Mouse (Mus musculus): Measurements from ENCODE around the gene C8g. TPM values are rescaled to one million over a fixed set of nuclear protein-coding genes. Genes with fewer than 3 reads are reported as not detected.

C8g gene
- total RNA-seq, 1 experiment, result 2.1 TPM

DNA sequence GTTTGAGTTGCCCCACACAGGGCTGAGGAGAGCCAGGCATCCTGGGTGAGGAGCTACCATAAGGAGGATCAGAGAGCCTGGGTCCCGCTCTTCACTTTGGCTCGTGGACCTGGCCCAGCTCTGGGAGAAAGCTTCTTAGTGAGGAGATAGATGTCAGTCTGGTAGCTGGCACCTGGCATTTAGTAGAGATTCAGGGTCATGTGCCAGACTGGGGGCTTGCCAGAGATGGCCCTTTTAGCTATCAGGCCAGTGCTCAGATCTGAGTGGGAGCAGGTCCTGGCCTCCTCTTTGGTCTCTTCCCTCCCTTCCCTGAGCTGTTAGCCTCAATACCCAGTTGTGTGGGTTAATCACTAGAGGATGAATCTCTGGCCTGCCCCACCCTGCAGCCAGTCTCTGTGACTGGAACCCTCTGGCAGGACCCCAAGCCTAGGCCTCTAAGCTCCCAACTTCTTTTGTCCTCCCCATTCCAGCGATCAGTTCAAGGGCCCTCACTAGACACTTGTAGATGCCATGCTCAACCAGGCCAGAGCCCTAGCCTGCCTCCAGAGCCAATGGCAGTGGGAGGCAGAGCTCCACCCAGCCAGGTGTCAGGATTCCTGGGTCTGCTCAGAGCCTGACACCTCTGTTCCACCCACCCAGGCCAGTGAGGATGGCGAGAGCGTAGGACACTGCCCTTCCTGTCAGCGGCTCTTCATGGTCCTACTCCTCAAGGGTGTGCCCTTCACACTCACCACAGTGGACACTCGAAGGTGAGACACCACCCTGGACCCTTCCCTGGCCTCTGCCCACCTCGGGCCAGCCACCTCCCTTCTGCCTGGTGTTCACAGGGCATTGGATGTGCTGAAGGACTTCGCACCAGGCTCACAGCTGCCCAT lies 44.3 kb downstream of the C8g start:
- Histone ChIP-seq H3K9ac (ENCODE audit: insufficient read depth, low read depth, low read length, poor library complexity, severe bottlenecking) (no peak overlapping the region), H3K36me3 (ENCODE audit: control insufficient read depth, insufficient read depth, low read length, poor library complexity, severe bottlenecking) (no peaks in the 10 kb centered on the region), H3K4me1 (ENCODE audit: control insufficient read depth in 2 of 2, insufficient read depth in 2 of 2, low read length in 2 of 2, poor library complexity in 1 of 2) (peaks cover 0 to 9% of the 10 kb centered on the region in 2 experiments; a peak in 1 of 4 replicates), H3K4me3 (ENCODE audit: insufficient read depth in 1 of 2, low read depth in 1 of 2, low read length in 2 of 2, poor library complexity in 1 of 2, severe bottlenecking in 1 of 2) (no peak overlapping the region), H3K9me3 (ENCODE audit: control insufficient read depth, insufficient read depth, low read depth, low read length) (no peaks in the 10 kb centered on the region), H3K27ac (ENCODE audit: insufficient read depth, low read depth, low read length, poor library complexity, severe bottlenecking) (no peak overlapping the region)
- in situ Hi-C loops (cut with MboI; ENCODE audit: low sequenced_read_pairs in 2 of 2, unreplicated experiment in 2 of 2), result no loop called here
- no peak for DNase-seq (ENCODE audit: low read depth, low spot score)
- TF ChIP-seq ZNF384 (IDR thresholded peaks at IDR 0.05; ENCODE audit: low read depth, low read length), result no peak
- TF ChIP-seq ZC3H11A (IDR thresholded peaks at IDR 0.05; ENCODE audit: borderline replicate concordance, low read depth, low read length), result no peak
- no peak for TF ChIP-seq CHD2 (IDR thresholded peaks at IDR 0.05; ENCODE audit: low read depth, low read length)
- TF ChIP-seq MAFK (IDR thresholded peaks at IDR 0.05; ENCODE audit: insufficient read depth, low read depth, low read length), result no peak
- no peak for TF ChIP-seq HCFC1 (IDR thresholded peaks at IDR 0.05; ENCODE audit: borderline replicate concordance, insufficient read depth, low read length)

DNA sequence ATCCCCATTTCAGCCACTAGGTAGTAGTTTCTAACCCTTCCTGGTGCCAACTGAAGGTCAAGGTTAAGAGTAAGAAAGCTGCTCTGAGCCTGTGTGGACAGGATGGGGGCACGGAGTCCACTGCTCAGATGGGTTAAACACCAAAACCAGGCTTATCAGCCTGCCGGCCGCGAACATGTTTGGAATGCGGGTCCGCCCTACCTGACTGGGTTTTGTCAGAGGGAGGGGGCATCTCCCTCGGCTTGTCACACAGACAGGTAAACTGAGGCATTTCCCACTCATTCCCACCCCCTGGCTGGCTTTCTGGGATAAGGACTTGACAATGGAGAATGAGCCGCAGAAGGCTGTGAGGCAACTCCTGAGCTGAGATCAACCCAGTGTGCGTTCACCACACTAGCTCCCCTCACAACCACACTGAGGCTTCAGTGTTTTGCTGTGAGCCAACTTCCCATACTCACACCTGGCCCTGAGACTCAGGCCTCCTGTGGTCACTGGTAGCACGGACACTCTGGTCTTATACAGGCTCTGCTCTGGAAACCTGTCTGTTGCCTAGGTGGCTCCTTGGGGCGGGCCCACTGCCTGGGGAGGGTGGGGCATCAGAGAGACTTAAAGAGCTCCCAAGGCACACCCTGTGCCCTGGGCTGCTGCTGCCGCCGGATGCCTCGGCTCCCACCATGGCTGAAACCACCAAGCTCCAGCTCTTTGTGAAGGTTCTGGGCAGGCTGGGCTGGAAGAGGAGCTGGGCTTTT lies 45.1 kb downstream of the C8g start, which contains the start of gene Clic3:
Clic3 (plus strand) TSS at position 634 of the 749 bp plus-strand sequence.
- Histone ChIP-seq H3K36me3 (ENCODE audit: control insufficient read depth, insufficient read depth, low read length, poor library complexity, severe bottlenecking) (no peaks in the 10 kb centered on the region), H3K9ac (ENCODE audit: insufficient read depth, low read depth, low read length, poor library complexity, severe bottlenecking) (no peak within 1 kb of the TSS), H3K27ac (ENCODE audit: insufficient read depth, low read depth, low read length, poor library complexity, severe bottlenecking) (no peak within 1 kb of the TSS), H3K4me3 (ENCODE audit: insufficient read depth in 1 of 2, low read depth in 1 of 2, low read length in 2 of 2, poor library complexity in 1 of 2, severe bottlenecking in 1 of 2) (no peak within 1 kb of the TSS), H3K9me3 (ENCODE audit: control insufficient read depth, insufficient read depth, low read depth, low read length) (no peaks in the 10 kb centered on the region), H3K4me1 (ENCODE audit: control insufficient read depth in 2 of 2, insufficient read depth in 2 of 2, low read length in 2 of 2, poor library complexity in 1 of 2) (peaks cover 0 to 7% of the 10 kb centered on the region in 2 experiments; a peak in 1 of 4 replicates)
- DNase-seq (ENCODE audit: low read depth, low spot score), result no peak
- in situ Hi-C loops (cut with MboI; ENCODE audit: low sequenced_read_pairs in 2 of 2, unreplicated experiment in 2 of 2), result no loop called here
- TF ChIP-seq CHD2 (IDR thresholded peaks at IDR 0.05; ENCODE audit: low read depth, low read length) (no peak), HCFC1 (IDR thresholded peaks at IDR 0.05; ENCODE audit: borderline replicate concordance, insufficient read depth, low read length) (no peak), MAFK (IDR thresholded peaks at IDR 0.05; ENCODE audit: insufficient read depth, low read depth, low read length) (no peak), ZNF384 (IDR thresholded peaks at IDR 0.05; ENCODE audit: low read depth, low read length) (no peak), ZC3H11A (IDR thresholded peaks at IDR 0.05; ENCODE audit: borderline replicate concordance, low read depth, low read length) (no peak)

DNA sequence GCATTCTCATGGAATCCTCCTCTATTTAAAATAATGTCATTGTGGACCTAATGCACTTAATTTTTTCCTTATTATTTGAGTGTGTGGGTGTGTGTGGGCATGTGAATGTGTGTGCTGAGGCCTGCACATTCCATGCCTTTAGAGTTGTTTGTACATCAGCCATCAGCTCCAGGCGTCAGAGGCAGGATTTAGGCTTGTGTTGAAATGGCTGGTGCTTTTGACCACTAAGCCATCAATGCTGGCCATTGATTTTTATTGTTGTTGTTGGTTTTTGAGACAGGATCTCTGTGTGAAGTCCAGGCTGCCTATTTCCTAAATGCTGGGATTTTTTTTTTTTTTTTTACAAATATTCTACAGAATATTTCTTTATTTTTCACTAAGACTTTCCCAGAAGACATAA lies 48.6 kb downstream of the C8g start:
- H3K36me3 ChIP-seq (ENCODE audit: control insufficient read depth, insufficient read depth, low read length, poor library complexity, severe bottlenecking), result no peaks in the 10 kb centered on the region; the same call in 1 of the 2 replicates
- no peak for DNase-seq (ENCODE audit: low read depth, low spot score)
- in situ Hi-C loops (cut with MboI; ENCODE audit: low sequenced_read_pairs in 2 of 2, unreplicated experiment in 2 of 2), result no loop called here

GRCm38 (mm10) chr2:25450853-25451647 lies 50.5 kb downstream of the C8g start:
- no peak overlapping the region for H3K9ac ChIP-seq (ENCODE audit: insufficient read depth, low read depth, low read length, poor library complexity, severe bottlenecking)
- DNase-seq (ENCODE audit: low read depth, low spot score), result no peak
- in situ Hi-C loops (cut with MboI; ENCODE audit: low sequenced_read_pairs in 2 of 2, unreplicated experiment in 2 of 2), result no loop called here
- peaks cover 0 to 10% of the 10 kb centered on the region in 2 experiments; a peak in 1 of 4 replicates for H3K4me1 ChIP-seq (ENCODE audit: control insufficient read depth in 2 of 2, insufficient read depth in 2 of 2, low read length in 2 of 2, poor library complexity in 1 of 2)
- no peaks in the 10 kb centered on the region for H3K9me3 ChIP-seq (ENCODE audit: control insufficient read depth, insufficient read depth, low read depth, low read length)
- no peak overlapping the region for H3K4me3 ChIP-seq (ENCODE audit: insufficient read depth in 1 of 2, low read depth in 1 of 2, low read length in 2 of 2, poor library complexity in 1 of 2, severe bottlenecking in 1 of 2)
- H3K27ac ChIP-seq (ENCODE audit: insufficient read depth, low read depth, low read length, poor library complexity, severe bottlenecking), result no peak overlapping the region
- TF ChIP-seq CHD2 (IDR thresholded peaks at IDR 0.05; ENCODE audit: low read depth, low read length) (no peak), ZC3H11A (IDR thresholded peaks at IDR 0.05; ENCODE audit: borderline replicate concordance, low read depth, low read length) (no peak), HCFC1 (IDR thresholded peaks at IDR 0.05; ENCODE audit: borderline replicate concordance, insufficient read depth, low read length) (no peak), MAFK (IDR thresholded peaks at IDR 0.05; ENCODE audit: insufficient read depth, low read depth, low read length) (no peak), ZNF384 (IDR thresholded peaks at IDR 0.05; ENCODE audit: low read depth, low read length) (no peak)
- peaks cover 3% of the 10 kb centered on the region; the same call in 1 of the 2 replicates for H3K36me3 ChIP-seq (ENCODE audit: control insufficient read depth, insufficient read depth, low read length, poor library complexity, severe bottlenecking)

More for the DNA sequence above, 48.6 kb downstream of the C8g start:
- Histone ChIP-seq H3K4me1 (ENCODE audit: control insufficient read depth in 2 of 2, insufficient read depth in 2 of 2, low read length in 2 of 2, poor library complexity in 1 of 2) (peaks cover 0 to 2% of the 10 kb centered on the region in 2 experiments; a peak in 1 of 4 replicates), H3K9ac (ENCODE audit: insufficient read depth, low read depth, low read length, poor library complexity, severe bottlenecking) (no peak overlapping the region), H3K9me3 (ENCODE audit: control insufficient read depth, insufficient read depth, low read depth, low read length) (no peaks in the 10 kb centered on the region), H3K4me3 (ENCODE audit: insufficient read depth in 1 of 2, low read depth in 1 of 2, low read length in 2 of 2, poor library complexity in 1 of 2, severe bottlenecking in 1 of 2) (no peak overlapping the region), H3K27ac (ENCODE audit: insufficient read depth, low read depth, low read length, poor library complexity, severe bottlenecking) (no peak overlapping the region)
- TF ChIP-seq ZC3H11A (IDR thresholded peaks at IDR 0.05; ENCODE audit: borderline replicate concordance, low read depth, low read length) (no peak), HCFC1 (IDR thresholded peaks at IDR 0.05; ENCODE audit: borderline replicate concordance, insufficient read depth, low read length) (no peak), ZNF384 (IDR thresholded peaks at IDR 0.05; ENCODE audit: low read depth, low read length) (no peak), MAFK (IDR thresholded peaks at IDR 0.05; ENCODE audit: insufficient read depth, low read depth, low read length) (no peak), CHD2 (IDR thresholded peaks at IDR 0.05; ENCODE audit: low read depth, low read length) (no peak)

Other genes starting within 250 kb of the C8g start
- gene Tmem203, start 246.3 kb downstream of the C8g start, total RNA-seq (2012; rRNA removed), result 20.2 and 27.8 TPM in 2 replicates
- 21.6 and 31.4 TPM in 2 replicates for gene Tprn, start 239.1 kb downstream of the C8g start, total RNA-seq (2012; rRNA removed)
- 52.4 and 70.6 TPM in 2 replicates for gene Ssna1, start 229.3 kb downstream of the C8g start, total RNA-seq (2012; rRNA removed)
- 25.2 and 30.8 TPM in 2 replicates for gene Anapc2, start 229.2 kb downstream of the C8g start, total RNA-seq (2012; rRNA removed)
- not detected in 2 replicates for gene Tmem210, start 213.6 kb downstream of the C8g start, total RNA-seq (2012; rRNA removed)
- 0.21 TPM in 1 of 2 replicates, not detected in the other for gene Lrrc26, start 211.8 kb downstream of the C8g start, total RNA-seq (2012; rRNA removed)
- gene Grin1, start 182.5 kb downstream of the C8g start, total RNA-seq (2012; rRNA removed), result 2.5 and 8.3 TPM in 2 replicates
- gene Man1b1, start 169.4 kb downstream of the C8g start, total RNA-seq (2012; rRNA removed), result 73.0 and 100 TPM in 2 replicates
- gene Dpp7, start 145.4 kb downstream of the C8g start, total RNA-seq (2012; rRNA removed), result 60.2 and 141 TPM in 2 replicates
- gene Uap1l1, start 136.0 kb downstream of the C8g start, total RNA-seq (2012; rRNA removed), result 18.7 and 22.0 TPM in 2 replicates
- gene Sapcd2, start 129.4 kb downstream of the C8g start, total RNA-seq (2012; rRNA removed), result 34.4 and 53.8 TPM in 2 replicates
- 0.76 and 2.4 TPM in 2 replicates for gene Entpd2, start 105.8 kb downstream of the C8g start, total RNA-seq (2012; rRNA removed)
- 28.3 and 43.8 TPM in 2 replicates for gene Npdc1, start 102.4 kb downstream of the C8g start, total RNA-seq (2012; rRNA removed)
- gene Fut7, start 78.5 kb downstream of the C8g start, total RNA-seq (2012; rRNA removed), result 0.37 TPM in 1 of 2 replicates, not detected in the other
- 12.6 and 21.9 TPM in 2 replicates for gene Abca2, start 73.0 kb downstream of the C8g start, total RNA-seq (2012; rRNA removed)
- 0.32 and 1.5 TPM in 2 replicates for gene Clic3, start 44.9 kb downstream of the C8g start, total RNA-seq (2012; rRNA removed)
- 4.8 and 7.2 TPM in 2 replicates for gene Paxx, start 40.6 kb downstream of the C8g start, total RNA-seq (2012; rRNA removed)
- 0.98 and 1.3 TPM in 2 replicates for gene Ptgds, start 31.7 kb downstream of the C8g start, total RNA-seq (2012; rRNA removed)
- not detected in 2 replicates for gene Lcn12, start 7.8 kb downstream of the C8g start, total RNA-seq (2012; rRNA removed)
- gene Fbxw5, start 969 bp downstream of the C8g start, total RNA-seq (2012; rRNA removed), result 24.5 and 33.3 TPM in 2 replicates
- 7.9 and 9.1 TPM in 2 replicates for gene Traf2, start 45.2 kb upstream of the C8g start, total RNA-seq (2012; rRNA removed)
- gene Edf1, start 56.1 kb upstream of the C8g start, total RNA-seq (2012; rRNA removed), result 142 and 179 TPM in 2 replicates
- gene Mamdc4, start 73.1 kb upstream of the C8g start, total RNA-seq (2012; rRNA removed), result 4.1 and 9.7 TPM in 2 replicates
- 29.9 and 39.4 TPM in 2 replicates for gene Phpt1, start 73.5 kb upstream of the C8g start, total RNA-seq (2012; rRNA removed)
- 0.36 and 1.2 TPM in 2 replicates for gene Ajm1, start 80.0 kb upstream of the C8g start, total RNA-seq (2012; rRNA removed)
- 45.8 and 62.1 TPM in 2 replicates for gene Rabl6, start 106.8 kb upstream of the C8g start, total RNA-seq (2012; rRNA removed)
- 0.04 TPM in 1 of 2 replicates, not detected in the other for gene Ccdc183, start 116.0 kb upstream of the C8g start, total RNA-seq (2012; rRNA removed)
- 6.7 and 10.9 TPM in 2 replicates for gene Tmem141, start 120.3 kb upstream of the C8g start, total RNA-seq (2012; rRNA removed)
- not detected in 2 replicates for gene Fcna, start 126.3 kb upstream of the C8g start, total RNA-seq (2012; rRNA removed)
- not detected in 2 replicates for gene Lcn8, start 151.4 kb upstream of the C8g start, total RNA-seq (2012; rRNA removed)
- not detected in 2 replicates for gene Lcn5, start 156.2 kb upstream of the C8g start, total RNA-seq (2012; rRNA removed)
- not detected in 2 replicates for gene Lcn6, start 175.1 kb upstream of the C8g start, total RNA-seq (2012; rRNA removed)
- not detected in 2 replicates for gene Lcn10, start 181.0 kb upstream of the C8g start, total RNA-seq (2012; rRNA removed)
- not detected in 2 replicates for gene Obp2a, start 198.3 kb upstream of the C8g start, total RNA-seq (2012; rRNA removed)
- gene Bmyc, start 205.0 kb upstream of the C8g start, total RNA-seq (2012; rRNA removed), result 8.2 and 13.0 TPM in 2 replicates
- gene Obp2b, start 235.3 kb upstream of the C8g start, total RNA-seq (2012; rRNA removed), result not detected in 2 replicates